Mouse (Mus musculus) liver, adult (tissue): ENCODE data around the gene Chgb.
A peak's percentile ranks its signal among the peaks of the same experiment; 100 is the strongest.

Experiments
- GATA4 ChIP-seq: IDR thresholded peaks from 2 replicates; pipeline ENCODE4 v1.6.1; 2014; ENCODE audit warnings: mild to moderate bottlenecking, low read length; ENCODE audit not compliant: insufficient replicate concordance

The Chgb gene

DNA sequence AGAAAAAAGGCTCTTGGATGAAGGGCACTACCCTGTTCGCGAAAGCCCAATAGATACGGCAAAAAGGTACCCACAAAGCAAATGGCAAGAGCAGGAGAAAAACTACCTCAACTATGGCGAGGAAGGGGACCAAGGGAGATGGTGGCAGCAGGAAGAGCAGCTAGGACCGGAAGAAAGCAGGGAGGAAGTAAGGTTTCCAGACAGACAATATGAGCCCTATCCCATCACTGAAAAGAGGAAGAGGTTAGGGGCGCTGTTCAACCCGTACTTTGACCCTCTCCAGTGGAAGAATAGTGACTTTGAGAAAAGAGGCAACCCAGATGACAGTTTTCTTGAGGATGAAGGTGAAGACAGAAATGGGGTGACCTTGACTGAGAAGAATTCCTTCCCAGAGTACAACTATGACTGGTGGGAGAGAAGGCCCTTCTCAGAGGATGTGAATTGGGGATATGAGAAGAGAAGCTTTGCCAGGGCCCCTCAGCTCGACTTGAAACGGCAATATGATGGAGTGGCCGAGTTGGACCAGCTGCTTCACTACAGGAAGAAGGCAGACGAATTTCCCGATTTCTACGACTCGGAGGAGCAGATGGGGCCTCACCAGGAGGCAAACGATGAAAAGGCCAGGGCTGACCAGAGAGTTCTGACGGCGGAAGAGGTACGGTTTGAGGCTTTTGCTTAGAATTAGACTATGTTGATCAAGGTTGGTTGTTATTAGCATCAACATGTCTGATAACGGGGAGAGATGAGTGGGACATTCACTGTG is 12.5 kb downstream of the Chgb start:
- TF ChIP-seq GATA4 = no peak

DNA sequence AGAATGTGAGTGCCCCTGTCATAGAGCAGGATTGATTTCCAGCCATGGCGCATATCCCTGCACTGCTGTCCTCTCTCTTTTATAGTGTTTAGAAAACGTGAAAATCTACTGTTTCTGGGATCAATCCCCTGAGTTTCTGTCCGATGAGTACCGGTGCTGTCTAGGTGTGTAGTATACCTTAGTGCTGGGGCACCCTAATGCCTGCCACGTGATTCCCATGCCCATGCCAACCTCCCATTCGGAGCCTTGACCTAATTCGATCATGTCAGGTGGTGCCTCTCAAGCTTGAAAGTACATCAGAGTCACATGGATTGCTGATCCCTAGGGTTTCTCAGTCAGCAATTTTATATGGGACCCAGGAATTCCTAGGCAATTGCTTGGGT is 13.1 kb downstream of the Chgb start:
- TF ChIP-seq GATA4 = no peak

DNA sequence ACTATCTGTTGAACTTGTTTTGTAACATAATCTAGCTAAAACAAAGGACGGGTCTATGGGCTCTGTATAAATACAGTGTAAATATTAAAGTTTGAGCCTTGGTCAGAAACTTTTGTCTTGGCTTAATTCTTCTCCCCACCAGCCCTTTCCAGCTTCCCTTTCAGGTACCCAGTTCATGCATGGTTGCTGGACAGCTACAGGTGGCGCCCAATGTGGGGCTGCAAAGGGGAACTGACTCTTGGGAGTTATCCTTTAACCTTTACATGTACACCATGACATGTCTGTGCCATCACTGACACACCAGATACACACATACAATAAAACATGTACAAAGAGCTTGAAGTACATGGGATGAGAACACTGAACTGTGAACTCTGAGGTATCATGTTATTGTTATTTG is 21.9 kb downstream of the Chgb start:
- TF ChIP-seq GATA4 = no peak

DNA sequence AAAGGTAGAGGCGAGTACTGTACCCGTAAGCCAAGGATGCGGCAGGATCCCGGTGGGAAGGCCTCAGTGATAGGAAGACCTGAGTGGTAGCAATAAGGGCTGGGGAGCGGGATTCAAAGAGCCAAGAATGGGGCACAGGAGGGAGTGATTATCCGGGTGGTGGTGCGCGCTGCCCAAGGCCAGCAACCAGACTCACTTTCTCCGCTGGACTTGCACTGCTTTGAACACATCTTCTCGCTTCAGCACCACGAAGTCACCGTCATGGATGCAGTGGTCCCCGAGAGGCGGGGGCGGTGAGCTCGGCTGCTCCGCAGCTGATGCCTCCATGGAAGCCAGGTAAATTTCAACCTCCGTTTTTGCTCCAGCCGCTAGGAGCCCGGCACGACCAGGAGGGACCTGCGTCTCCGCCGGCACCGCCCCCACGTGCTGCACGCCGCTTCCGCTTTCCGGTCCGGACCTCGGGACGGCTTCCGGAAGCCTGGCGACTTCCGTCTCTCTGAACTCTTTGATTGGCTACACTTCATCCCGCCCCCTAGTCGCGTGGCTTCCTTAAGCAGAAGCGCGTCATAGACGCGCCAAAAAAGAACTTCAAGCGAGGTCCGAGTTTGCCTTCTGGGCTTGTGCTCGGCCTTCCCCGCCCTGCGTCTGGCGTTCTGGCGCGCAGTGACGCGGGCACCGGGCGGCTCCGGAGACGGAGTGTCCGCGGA is 34.7 kb downstream of the Chgb start, which contains the start of the genes Trmt6 and Mcm8:
TSS of gene Trmt6 (minus strand) at position 448 of the 707 bp plus-strand sequence.
TSS of gene Mcm8 (plus strand) at position 534 of the 707 bp plus-strand sequence.
- TF ChIP-seq GATA4 = peak; percentile 18; the same call in 1 of the 2 replicates

DNA sequence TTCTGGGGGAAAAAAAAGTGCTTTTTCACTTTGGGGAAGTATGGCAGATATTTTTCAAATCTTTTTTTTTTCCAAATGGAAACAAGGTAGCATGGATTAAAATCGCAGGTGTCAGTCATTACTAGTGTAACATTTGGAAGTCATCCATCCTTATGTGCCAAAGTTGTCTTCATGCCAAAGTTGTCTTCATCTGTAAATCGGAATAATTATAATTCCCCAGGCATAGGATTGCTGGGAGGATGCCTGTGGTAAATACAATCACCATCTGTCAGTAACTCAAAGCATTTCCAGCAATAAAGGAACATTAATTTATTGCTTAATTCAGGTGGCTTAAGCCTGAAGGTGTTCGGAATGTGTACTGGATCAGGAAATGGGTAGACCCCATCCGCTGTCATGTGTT is 60.0 kb downstream of the Chgb start:
- no peak for TF ChIP-seq GATA4
